Mouse (Mus musculus) CH12.LX (cell line): ENCODE measurements at regions not wholly inside any gene's neighbourhood (a gene's known extent, or its start where the extent isn't known, plus 50 kb on each side); places are given as distances from the start of the nearest gene placed in this dataset.
A peak's percentile ranks its signal among the peaks of the same experiment; 100 is the strongest.

Source experiments
- DNase-seq: peaks from one replicate; pipeline ENCODE4 v3.0.0-alpha.2; 2013; ENCODE audit errors: extremely low read depth
- H3K27ac ChIP-seq: 2 replicates; pipeline ENCODE4 v1.5.1; 2012; ENCODE audit warnings: low read depth, mild to moderate bottlenecking, control low read depth, moderate library complexity; ENCODE audit not compliant: insufficient read depth
- H3K27me3 ChIP-seq: replicated peaks from 2 replicates; pipeline ENCODE3; 2012; ENCODE audit warnings: inconsistent platforms
- H3K36me3 ChIP-seq, 2 experiments: replicated peaks in 1 of 2; 2 replicates each; pipeline versions ENCODE3 to v1.6.1; 2012; ENCODE audit warnings: inconsistent platforms in 1 of 2, low read length in 1 of 2, mild to moderate bottlenecking in 1 of 2, mixed read lengths in 1 of 2, moderate library complexity in 1 of 2; ENCODE audit not compliant: control insufficient read depth in 1 of 2, insufficient read depth in 1 of 2
- H3K4me1 ChIP-seq, 2 experiments: 2 replicates each; pipeline ENCODE4 v1.6.1; 2012; ENCODE audit warnings: inconsistent platforms in 1 of 2, moderate library complexity in 1 of 2; ENCODE audit not compliant: insufficient read depth in 2 of 2, control insufficient read depth in 1 of 2
- H3K4me2 ChIP-seq: 2 replicates; pipeline ENCODE4 v1.6.1; 2012; ENCODE audit warnings: low read depth, mild to moderate bottlenecking, control low read depth; ENCODE audit not compliant: poor library complexity, insufficient read depth, severe bottlenecking
- H3K4me3 ChIP-seq, 3 experiments: fragments of 150-350 bp in 1 of 3; sonication (generic) in 1 of 3; replicated peaks in 1 of 3; 2 replicates each; pipeline versions ENCODE3 to v1.5.1; 2011 to 2012; ENCODE audit warnings: low read depth in 2 of 3, low read length in 2 of 3, mild to moderate bottlenecking in 2 of 3, moderate library complexity in 2 of 3, control low read depth in 1 of 3, improper control_type of control experiment in 1 of 3, inconsistent platforms in 1 of 3, mixed read lengths in 1 of 3; ENCODE audit not compliant: poor library complexity in 1 of 3
- H3K79me2 ChIP-seq: replicated peaks from 2 replicates; pipeline ENCODE4 v1.6.1; 2012; ENCODE audit warnings: mild to moderate bottlenecking, moderate library complexity; ENCODE audit not compliant: control insufficient read depth, poor library complexity, insufficient read depth, severe bottlenecking; ENCODE audit errors: extremely low read depth
- H3K9ac ChIP-seq: 2 replicates; pipeline ENCODE4 v1.6.1; 2012; ENCODE audit warnings: low read depth, mild to moderate bottlenecking, control low read depth, moderate library complexity; ENCODE audit not compliant: insufficient read depth
- H3K9me3 ChIP-seq: replicated peaks from 2 replicates; pipeline ENCODE3; 2012; ENCODE audit warnings: low read length, inconsistent platforms, mixed read lengths
- BHLHE40 ChIP-seq: IDR thresholded peaks from 2 replicates; pipeline ENCODE4 v1.6.1; 2011; ENCODE audit warnings: mild to moderate bottlenecking, low read depth, low read length, improper control_type of control experiment
- CHD1 ChIP-seq: IDR thresholded peaks from 2 replicates; pipeline ENCODE4 v1.6.1; 2012; ENCODE audit warnings: low read depth, low read length, improper control_type of control experiment, inconsistent platforms
- CHD2 ChIP-seq: IDR thresholded peaks from 2 replicates; pipeline ENCODE4 v1.6.1; 2011; ENCODE audit warnings: low read length, improper control_type of control experiment
- CTCF ChIP-seq, 2 experiments: IDR thresholded peaks in 1 of 2; conservative IDR thresholded peaks in 1 of 2; 2 replicates each; pipeline ENCODE4 v1.5.1; 2011 to 2012; ENCODE audit warnings: low read depth in 2 of 2, low read length in 2 of 2, improper control_type of control experiment in 1 of 2, inconsistent platforms in 1 of 2, mild to moderate bottlenecking in 1 of 2, moderate library complexity in 1 of 2
- ELF1 ChIP-seq: IDR thresholded peaks from 2 replicates; pipeline ENCODE4 v1.6.1; 2014; ENCODE audit warnings: low read depth, mild to moderate bottlenecking, inconsistent platforms, low read length, improper control_type of control experiment
- EP300 ChIP-seq: IDR thresholded peaks from 2 replicates; pipeline ENCODE4 v1.6.1; 2011; ENCODE audit warnings: low read length, improper control_type of control experiment
- ETS1 ChIP-seq: conservative IDR thresholded peaks from 2 replicates; pipeline ENCODE4 v1.6.1; 2012; ENCODE audit warnings: low read depth, mild to moderate bottlenecking, inconsistent platforms, low read length, improper control_type of control experiment, moderate library complexity
- HCFC1 ChIP-seq: IDR thresholded peaks from 2 replicates; pipeline ENCODE4 v1.6.1; 2012; ENCODE audit warnings: low read depth, mild to moderate bottlenecking, inconsistent platforms, low read length, improper control_type of control experiment
- IRF4 ChIP-seq: IDR thresholded peaks from 2 replicates; pipeline ENCODE4 v1.6.1; 2014; ENCODE audit warnings: low read depth, mild to moderate bottlenecking, inconsistent platforms, low read length, improper control_type of control experiment
- JUN ChIP-seq: IDR thresholded peaks from 2 replicates; pipeline ENCODE4 v1.6.1; 2011; ENCODE audit warnings: low read depth, mild to moderate bottlenecking, low read length, improper control_type of control experiment, moderate library complexity; ENCODE audit not compliant: insufficient read depth
- JUND ChIP-seq: conservative IDR thresholded peaks from 2 replicates; pipeline ENCODE4 v1.6.1; 2011; ENCODE audit warnings: low read depth, low read length, improper control_type of control experiment
- KAT2A ChIP-seq: IDR thresholded peaks from 2 replicates; pipeline ENCODE4 v1.6.1; 2012; ENCODE audit warnings: low read length, improper control_type of control experiment, inconsistent platforms; ENCODE audit not compliant: insufficient replicate concordance
- MAZ ChIP-seq: IDR thresholded peaks from 2 replicates; pipeline ENCODE4 v1.6.1; 2012; ENCODE audit warnings: low read depth, mild to moderate bottlenecking, inconsistent platforms, low read length, improper control_type of control experiment, moderate library complexity
- MEF2A ChIP-seq: IDR thresholded peaks from 2 replicates; pipeline ENCODE4 v1.6.1; 2014; ENCODE audit warnings: low read depth, mild to moderate bottlenecking, inconsistent platforms, low read length, improper control_type of control experiment, borderline replicate concordance
- MYC ChIP-seq: IDR thresholded peaks from 2 replicates; pipeline ENCODE4 v1.6.1; 2011; ENCODE audit warnings: low read depth, mild to moderate bottlenecking, improper control_type of control experiment, low read length
- NELFE ChIP-seq: IDR thresholded peaks from 2 replicates; pipeline ENCODE4 v1.6.1; 2011; ENCODE audit warnings: low read depth, low read length, improper control_type of control experiment
- NRF1 ChIP-seq: IDR thresholded peaks from 2 replicates; pipeline ENCODE4 v1.6.1; 2014; ENCODE audit warnings: low read depth, mild to moderate bottlenecking, inconsistent platforms, low read length, improper control_type of control experiment, moderate library complexity
- PAX5 ChIP-seq: IDR thresholded peaks from 2 replicates; pipeline ENCODE4 v1.6.1; 2012; ENCODE audit warnings: low read length, inconsistent platforms, mixed read lengths
- POLR2A ChIP-seq: IDR thresholded peaks from 2 replicates; pipeline ENCODE4 v1.6.1; 2011; ENCODE audit warnings: low read depth, mild to moderate bottlenecking, improper control_type of control experiment, low read length
- POLR2AphosphoS2 ChIP-seq: IDR thresholded peaks from 2 replicates; pipeline ENCODE4 v1.6.1; 2011; ENCODE audit warnings: low read depth, low read length, improper control_type of control experiment
- RAD21 ChIP-seq: IDR thresholded peaks from 2 replicates; pipeline ENCODE4 v1.6.1; 2011; ENCODE audit warnings: low read depth, mild to moderate bottlenecking, low read length, improper control_type of control experiment, moderate library complexity
- RCOR1 ChIP-seq: conservative IDR thresholded peaks from 2 replicates; pipeline ENCODE4 v1.6.1; 2012; ENCODE audit warnings: low read depth, mild to moderate bottlenecking, inconsistent platforms, low read length, improper control_type of control experiment
- SIN3A ChIP-seq: IDR thresholded peaks from 2 replicates; pipeline ENCODE4 v1.6.1; 2012; ENCODE audit warnings: low read length, improper control_type of control experiment, inconsistent platforms
- SMC3 ChIP-seq: IDR thresholded peaks from 2 replicates; pipeline ENCODE4 v1.6.1; 2011; ENCODE audit warnings: low read depth, low read length, improper control_type of control experiment
- TCF12 ChIP-seq: IDR thresholded peaks from 2 replicates; pipeline ENCODE4 v1.6.1; 2014; ENCODE audit warnings: low read depth, mild to moderate bottlenecking, inconsistent platforms, low read length, improper control_type of control experiment
- USF1 ChIP-seq: IDR thresholded peaks from 2 replicates; pipeline ENCODE4 v1.6.1; 2014; ENCODE audit warnings: low read depth, mild to moderate bottlenecking, inconsistent platforms, low read length, improper control_type of control experiment
- USF2 ChIP-seq: conservative IDR thresholded peaks from 2 replicates; pipeline ENCODE4 v1.6.1; 2011; ENCODE audit warnings: low read depth, low read length, improper control_type of control experiment
- ZC3H11A ChIP-seq: IDR thresholded peaks from 2 replicates; pipeline ENCODE4 v1.6.1; 2012; ENCODE audit warnings: low read depth, mild to moderate bottlenecking, inconsistent platforms, low read length, improper control_type of control experiment
- ZKSCAN1 ChIP-seq: IDR thresholded peaks from 2 replicates; pipeline ENCODE4 v1.6.1; 2012; ENCODE audit warnings: low read depth, inconsistent platforms, low read length, improper control_type of control experiment, borderline replicate concordance
- ZMIZ1 ChIP-seq: IDR thresholded peaks from 2 replicates; pipeline ENCODE4 v1.6.1; 2012; ENCODE audit warnings: low read depth, mild to moderate bottlenecking, inconsistent platforms, low read length, improper control_type of control experiment
- dilution Hi-C: fragments of 300-500 bp; cut with MboI; formaldehyde crosslinking; loops from 2 replicates; pipeline ENCODE4 v1.14.3; 2020; ENCODE audit warnings: low sequenced_read_pairs; ENCODE audit not compliant: extremely low pct_unique_long_range_greater_than_20kb, extremely low pct_ligation_motif_present
- in situ Hi-C: fragments of 300-500 bp; cut with MboI; formaldehyde crosslinking; loops from 3 replicates; pipeline ENCODE4 v1.14.3; 2019; ENCODE audit warnings: low sequenced_read_pairs, low pct_ligation_motif_present, low pct_unique_long_range_greater_than_20kb, mixed read lengths

DNA sequence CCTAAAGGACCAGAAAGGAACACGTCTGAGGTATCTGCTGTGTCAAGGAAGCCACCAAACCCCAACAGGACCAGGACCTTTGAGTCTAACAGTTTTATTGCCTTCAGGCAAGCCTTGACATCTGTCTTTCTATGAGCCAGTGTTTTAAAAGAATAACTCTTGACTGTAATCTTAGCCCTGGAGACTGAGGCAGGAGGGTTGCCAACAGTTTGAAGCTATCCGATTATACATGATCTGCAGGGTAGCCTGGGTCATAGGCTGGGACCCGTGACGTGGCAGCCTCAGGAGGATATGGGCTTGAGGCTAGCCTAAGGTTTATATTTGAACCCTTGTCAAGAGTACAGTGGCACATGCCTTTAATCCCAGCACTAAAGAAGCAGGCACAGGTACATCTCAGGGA lies 73.5 kb upstream of the Tlk1 start:
- no peaks in the 10 kb centered on the region for H3K27me3 ChIP-seq
- peaks cover 2% of the 10 kb centered on the region for H3K9me3 ChIP-seq
- H3K4me1 ChIP-seq, result peaks cover 0 to 5% of the 10 kb centered on the region in 2 experiments; a peak in 1 of 4 replicates
- DNase-seq, result no peak
- no peak overlapping the region for H3K9ac ChIP-seq
- TF ChIP-seq CTCF (conservative IDR thresholded peaks at IDR 0.05 in 1 of 2, IDR thresholded peaks at IDR 0.05 in 1 of 2; ENCODE audit: low read depth in 2 of 2, low read length in 2 of 2) (no peak), RCOR1 (no peak), POLR2A (no peak), ZC3H11A (no peak), MYC (no peak), TCF12 (no peak), MAZ (no peak), BHLHE40 (no peak), PAX5 (no peak), SIN3A (no peak), ZMIZ1 (no peak), JUN (no peak), USF1 (no peak), CHD1 (no peak), IRF4 (no peak), HCFC1 (no peak), EP300 (no peak), NELFE (no peak), SMC3 (no peak), USF2 (no peak)
- H3K36me3 ChIP-seq, result no peaks in the 10 kb centered on the region
- peak overlapping the region; percentile 55; the same call in 1 of the 2 replicates for H3K4me2 ChIP-seq
- H3K79me2 ChIP-seq, result no peaks in the 10 kb centered on the region
- H3K4me3 ChIP-seq, result no peak overlapping the region
- in situ Hi-C loops (no loop called here), dilution Hi-C loops (no loop called here)
- no peak overlapping the region for H3K27ac ChIP-seq

DNA sequence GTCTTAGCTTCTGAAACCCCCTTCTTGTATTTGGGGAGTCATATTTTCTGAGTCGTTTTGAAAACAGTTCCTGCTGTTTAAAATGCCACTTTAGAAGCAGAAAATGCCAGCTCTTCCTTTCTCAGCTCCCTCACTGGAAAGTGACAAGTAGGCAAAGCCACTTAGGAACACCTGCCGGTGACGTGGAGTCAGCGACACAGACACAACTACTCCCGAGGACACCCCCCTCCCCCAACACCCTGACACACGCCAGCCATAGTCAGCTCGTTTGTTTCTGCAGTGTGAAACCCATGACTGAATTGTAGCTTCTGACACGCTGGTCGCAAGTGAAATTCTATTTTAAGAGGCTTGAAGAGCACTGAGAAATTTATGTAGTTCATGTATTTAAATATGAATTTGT lies 72.9 kb upstream of the Tlk1 start:
- H3K9ac ChIP-seq, result no peak overlapping the region
- H3K27me3 ChIP-seq, result no peaks in the 10 kb centered on the region
- H3K27ac ChIP-seq, result no peak overlapping the region
- H3K36me3 ChIP-seq, result no peaks in the 10 kb centered on the region
- H3K4me3 ChIP-seq, result no peak overlapping the region
- TF ChIP-seq NELFE, result no peak
- peak; percentile 50; the same call in 1 of the 2 replicates for TF ChIP-seq EP300
- TF ChIP-seq POLR2AphosphoS2, result no peak
- TF ChIP-seq CTCF (conservative IDR thresholded peaks at IDR 0.05 in 1 of 2, IDR thresholded peaks at IDR 0.05 in 1 of 2; ENCODE audit: low read depth in 2 of 2, low read length in 2 of 2), result no peak
- TF ChIP-seq MAZ, result no peak
- TF ChIP-seq CHD2, result peak; percentile 75
- no peak for TF ChIP-seq JUN
- TF ChIP-seq RAD21, result no peak; the same call in 1 of the 2 replicates
- no peak for TF ChIP-seq NRF1
- TF ChIP-seq ZKSCAN1, result no peak
- no peak for TF ChIP-seq ELF1
- TF ChIP-seq IRF4, result peak; percentile 73; the same call in 1 of the 2 replicates
- no peak for TF ChIP-seq KAT2A
- 0 out of 2 replicates have a peak, but pooled peaks have one; percentile 14 for TF ChIP-seq ETS1
- no peak for TF ChIP-seq ZC3H11A
- TF ChIP-seq MEF2A, result peak; percentile 34; the same call in 1 of the 2 replicates
- no peak for TF ChIP-seq USF1
- no peak for TF ChIP-seq CHD1
- 0 out of 2 replicates have a peak, but pooled peaks have one; percentile 30 for TF ChIP-seq JUND
- 0 out of 2 replicates have a peak, but pooled peaks have one; percentile 25 for TF ChIP-seq MYC
- peak; percentile 55; the same call in 1 of the 2 replicates for TF ChIP-seq BHLHE40
- TF ChIP-seq SMC3, result no peak
- DNase-seq, result no peak
- peaks cover 0 to 5% of the 10 kb centered on the region in 2 experiments; a peak in 1 of 4 replicates for H3K4me1 ChIP-seq
- H3K9me3 ChIP-seq, result peaks cover 2% of the 10 kb centered on the region
- in situ Hi-C loops (no loop called here), dilution Hi-C loops (no loop called here)
- H3K4me2 ChIP-seq, result peak overlapping the region; percentile 55; the same call in 1 of the 2 replicates
- no peaks in the 10 kb centered on the region for H3K79me2 ChIP-seq
